Mouse (Mus musculus) embryonic stem cell, embryonic (primary cell): Measurements from ENCODE around the gene Tmc8.

Experiments used
- CTCF ChIA-PET, 4 experiments: fragments of 300-600 bp in 2 of 4; fragments of 350-600 bp in 2 of 4; sonication (Branson Sonifier 250); formaldehyde crosslinking; loops; one replicate each; lab custom pipeline; 2022; ENCODE audit warnings: inconsistent platforms in 2 of 4; lab: Charles Lee
- POLR2A ChIA-PET, 4 experiments: fragments of 300-600 bp in 2 of 4; fragments of 350-600 bp in 2 of 4; sonication (Branson Sonifier 250); formaldehyde crosslinking; loops; one replicate each; lab custom pipeline; 2022; ENCODE audit warnings: antibody characterized with exemption in 4 of 4, inconsistent platforms in 1 of 4; lab: Charles Lee

Gene Tmc8

GRCm38 (mm10) chr11:117821868-117822267, 40.0 kb downstream of the Tmc8 start:
- POLR2A ChIA-PET, result interaction anchor here in 2 of 4 experiments (1.0 to 5.0 kb wide), 5 partner anchors 10 to 83 kb away, joined by 3 to 24 read pairs (median 4); partner anchors contain the start of genes Gm20708 (in 1 of the 2) and Syngr2 (in 1 of the 2)
- CTCF ChIA-PET, result interaction anchor here in 2 of 4 experiments (0.7 to 1.1 kb wide), 2 partner anchors 13 to 32 kb away, joined by 3 read pairs; no protein-coding TSS in a partner anchor

- ChIA-PET CTCF (interaction anchor here in 2 of 4 experiments (0.6 to 4.2 kb wide), 3 partner anchors 9 to 245 kb away, joined by 3 to 31 read pairs (median 8); no protein-coding TSS in a partner anchor), POLR2A (interaction anchor here in 2 of 4 experiments (0.6 to 1.5 kb wide), 4 partner anchors 9 to 411 kb away, joined by 3 to 6 read pairs (median 4); no protein-coding TSS in a partner anchor)
Observed at GRCm38 (mm10) chr11:117822728-117823241, 40.9 kb downstream of the Tmc8 start.

GRCm38 (mm10) chr11:117823411-117823810, 41.5 kb downstream of the Tmc8 start:
- POLR2A ChIA-PET, result interaction anchor here in 2 of 4 experiments (0.6 to 3.1 kb wide), 7 partner anchors 9 to 424 kb away, joined by 3 to 17 read pairs (median 4); no protein-coding TSS in a partner anchor

DNA sequence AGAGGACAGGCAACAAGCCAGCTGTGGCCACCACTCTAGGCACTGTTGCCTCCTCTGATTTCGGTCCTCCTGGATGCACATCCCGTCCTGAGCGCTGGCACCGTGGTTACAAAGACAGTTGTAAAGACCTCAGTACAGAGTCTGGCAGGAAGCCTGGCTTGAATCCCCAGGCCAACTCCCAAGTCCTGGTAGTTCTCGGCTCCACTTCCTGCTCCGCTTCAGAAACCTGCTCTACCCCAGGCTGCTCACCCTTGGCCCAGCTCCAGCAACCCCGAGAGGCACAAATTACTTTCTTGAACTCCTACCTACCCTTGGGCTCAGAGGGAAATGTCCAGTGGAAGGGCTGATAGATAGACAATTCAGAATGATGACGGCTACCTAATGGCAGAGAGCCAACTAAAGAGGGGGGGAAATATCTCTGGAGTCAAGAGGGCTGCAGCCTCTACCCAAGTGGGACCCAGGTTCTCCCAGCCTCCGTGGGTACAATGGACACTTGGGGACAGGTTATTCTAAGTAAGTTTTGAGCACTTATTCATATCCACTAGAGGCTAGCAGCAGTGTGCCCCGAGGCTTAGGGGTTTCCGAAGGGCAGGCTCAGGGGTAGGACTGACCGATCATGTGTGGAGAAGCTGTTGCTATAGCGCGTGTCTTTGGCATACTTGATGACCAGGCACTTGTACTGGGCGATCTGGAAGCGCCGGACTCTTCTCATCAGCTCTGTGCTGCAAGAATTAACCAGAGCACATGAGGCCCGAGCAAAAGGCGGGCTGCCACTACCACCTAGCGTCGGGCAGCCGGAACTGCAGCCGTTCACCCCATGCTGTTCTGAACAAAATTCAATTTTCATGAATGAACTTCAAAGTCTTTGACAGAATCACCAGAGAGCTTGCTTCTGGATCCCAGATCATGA, 42.4 kb downstream of the Tmc8 start:
- POLR2A ChIA-PET, result interaction anchor here (0.5 to 3.1 kb wide), 36 partner anchors 8 to 712 kb away, joined by 3 to 18 read pairs (median 4); partner anchors contain the start of genes Gm20708 (in 2 of the 4), Syngr2 (in 2 of the 4), Tnrc6c (in 2 of the 4) and Birc5 (in 1 of the 4)
- CTCF ChIA-PET, result interaction anchor here (0.5 to 4.2 kb wide), 50 partner anchors 8 to 440 kb away, joined by 3 to 31 read pairs (median 4); partner anchors contain the start of genes Gm20708 (in 2 of the 4), Syngr2 (in 2 of the 4), Tmc6 (in 2 of the 4) and Tmc8 (in 2 of the 4)

More at GRCm38 (mm10) chr11:117823411-117823810, 41.5 kb downstream of the Tmc8 start:
- CTCF ChIA-PET, result interaction anchor here in 3 of 4 experiments (0.6 to 4.2 kb wide), 5 partner anchors 9 to 246 kb away, joined by 3 to 31 read pairs (median 8); partner anchors contain the start of genes Gm20708 (in 2 of the 3) and Syngr2 (in 2 of the 3)

GRCm38 (mm10) chr11:117825333-117826101, 43.6 kb downstream of the Tmc8 start, which contains the start of the genes Afmid and Tk1:
Afmid (plus strand) TSS chr11:117825924.
Tk1 (minus strand) TSS chr11:117826092.
- ChIA-PET CTCF (interaction anchor here (0.5 to 4.2 kb wide), 47 partner anchors 9 to 1254 kb away, joined by 3 to 31 read pairs (median 4); partner anchors contain the start of genes Tmc6 (in 2 of the 4), Tmc8 (in 2 of the 4), Gm20708 (in 1 of the 4) and Syngr2 (in 1 of the 4)), POLR2A (interaction anchor here (0.6 to 3.1 kb wide), 51 partner anchors 9 to 545 kb away, joined by 3 to 18 read pairs (median 4); partner anchors contain the start of genes Gm20708 (in 3 of the 4), Syngr2 (in 3 of the 4), 6030468B19Rik (in 2 of the 4) and Birc5 (in 2 of the 4))

- CTCF ChIA-PET, result interaction anchor here (0.5 to 4.2 kb wide), 25 partner anchors 10 to 1254 kb away, joined by 3 to 31 read pairs (median 3); partner anchors contain the start of genes Gm20708 (in 1 of the 4) and Syngr2 (in 1 of the 4)
- POLR2A ChIA-PET, result interaction anchor here (0.7 to 3.1 kb wide), 43 partner anchors 9 to 546 kb away, joined by 3 to 18 read pairs (median 4); partner anchors contain the start of genes Gm20708 (in 3 of the 4), Syngr2 (in 3 of the 4), Birc5 (in 2 of the 4) and Tnrc6c (in 2 of the 4)
Observed at GRCm38 (mm10) chr11:117826164-117826563, 44.3 kb downstream of the Tmc8 start.

DNA sequence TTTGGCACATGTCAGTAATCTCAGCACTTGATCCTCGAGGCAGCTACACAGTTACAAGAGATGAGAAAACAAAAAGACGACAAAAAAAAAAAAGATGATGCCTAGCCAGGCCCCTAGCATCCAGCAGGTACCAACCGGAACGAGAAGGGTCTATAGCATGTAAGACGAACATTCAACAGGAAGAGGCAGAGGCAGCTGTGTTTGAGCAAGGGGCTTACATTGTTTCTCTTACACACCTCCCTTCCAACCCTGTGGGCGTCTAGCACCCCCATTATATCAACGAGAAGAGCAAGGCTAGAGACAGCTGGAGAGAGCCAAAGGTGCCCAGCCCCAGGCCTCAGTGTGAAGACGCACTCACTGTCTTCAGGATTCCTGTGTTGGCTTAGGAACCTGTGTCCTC, 45.0 kb downstream of the Tmc8 start:
- POLR2A ChIA-PET, result interaction anchor here in 3 of 4 experiments (0.6 to 2.9 kb wide), 19 partner anchors 8 to 137 kb away, joined by 3 to 18 read pairs (median 4); partner anchors contain the start of genes Birc5 (in 2 of the 3) and 6030468B19Rik (in 1 of the 3)

DNA sequence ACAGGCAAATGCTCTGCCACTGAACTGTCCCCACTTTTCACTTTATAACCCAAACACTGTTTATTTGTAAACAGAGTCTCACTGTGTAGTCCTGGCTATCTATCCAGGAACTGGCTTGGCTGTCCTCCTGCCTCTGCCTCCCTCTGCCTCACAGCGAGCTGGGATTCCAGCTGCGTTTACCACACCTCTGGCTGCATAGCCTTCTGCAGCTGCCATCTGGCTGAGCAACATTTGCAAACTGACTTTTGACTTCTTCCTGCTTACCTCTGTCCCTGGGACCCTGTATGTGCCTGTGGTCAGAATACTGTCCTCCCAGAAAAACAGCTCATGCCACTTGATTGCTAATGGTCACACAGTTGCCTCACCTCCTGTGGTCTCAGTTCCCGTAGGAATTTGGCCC, 45.5 kb downstream of the Tmc8 start:
- ChIA-PET CTCF (interaction anchor here in 2 of 4 experiments (0.5 to 2.0 kb wide), 5 partner anchors 36 to 351 kb away, joined by 3 to 10 read pairs (median 3); no protein-coding TSS in a partner anchor), POLR2A (interaction anchor here in 3 of 4 experiments (0.5 to 2.3 kb wide), 15 partner anchors 9 to 918 kb away, joined by 3 to 7 read pairs (median 4); partner anchors contain the start of genes Birc5 (in 1 of the 3), Gm20708 (in 1 of the 3) and Syngr2 (in 1 of the 3))

More for the DNA sequence above, 45.0 kb downstream of the Tmc8 start:
- CTCF ChIA-PET, result interaction anchor here in 2 of 4 experiments (0.7 to 1.3 kb wide), 2 partner anchors 52 to 379 kb away, joined by 3 read pairs; no protein-coding TSS in a partner anchor

- POLR2A ChIA-PET, result interaction anchor here in 3 of 4 experiments (0.5 to 2.3 kb wide), 11 partner anchors 10 to 141 kb away, joined by 3 to 8 read pairs (median 4); partner anchors contain the start of genes Birc5 (in 1 of the 3), Gm20708 (in 1 of the 3) and Syngr2 (in 1 of the 3)
- CTCF ChIA-PET, result interaction anchor here in 3 of 4 experiments (0.5 to 2.0 kb wide), 4 partner anchors 32 to 51 kb away, joined by 3 to 10 read pairs (median 4); no protein-coding TSS in a partner anchor
Observed at GRCm38 (mm10) chr11:117828149-117828887, 46.4 kb downstream of the Tmc8 start.

GRCm38 (mm10) chr11:117828888-117829604, 47.2 kb downstream of the Tmc8 start:
- POLR2A ChIA-PET, result interaction anchor here in 3 of 4 experiments (0.5 to 2.3 kb wide), 8 partner anchors 10 to 419 kb away, joined by 3 to 7 read pairs (median 3); partner anchors contain the start of genes Gm20708 (in 2 of the 3) and Syngr2 (in 2 of the 3)
- CTCF ChIA-PET, result interaction anchor here in 1 of 4 experiments (2.0 kb wide), 1 partner anchor 38 kb away, joined by 10 read pairs; no protein-coding TSS in a partner anchor

GRCm38 (mm10) chr11:117829671-117830215, 47.9 kb downstream of the Tmc8 start:
- ChIA-PET CTCF (no interaction called here), POLR2A (interaction anchor here in 2 of 4 experiments (0.7 to 1.4 kb wide), 4 partner anchors 11 to 28 kb away, joined by 3 read pairs; partner anchors contain the start of genes Gm20708 (in 1 of the 2) and Syngr2 (in 1 of the 2))

DNA sequence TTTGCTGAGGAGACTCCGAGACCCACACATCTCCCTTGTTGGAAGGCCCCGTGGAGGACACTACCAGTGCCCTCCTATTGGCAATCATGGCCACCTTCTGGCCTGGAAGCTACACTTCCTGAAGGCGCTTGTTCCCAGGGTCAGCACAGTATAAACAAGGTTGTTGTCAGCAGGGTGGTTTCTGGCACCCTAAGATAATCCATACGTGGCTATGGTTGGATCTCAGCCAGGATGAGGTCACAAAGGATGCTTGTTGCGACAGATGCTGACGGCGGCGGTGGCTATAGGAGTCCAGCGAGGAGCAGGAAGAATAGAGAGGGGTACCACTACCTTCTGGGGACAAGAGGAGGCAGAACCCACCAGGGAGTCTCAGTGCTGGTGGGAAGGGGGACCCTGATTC, 48.5 kb downstream of the Tmc8 start:
- CTCF ChIA-PET, result no interaction called here
- POLR2A ChIA-PET, result interaction anchor here in 2 of 4 experiments (0.7 to 1.4 kb wide), 3 partner anchors 14 to 27 kb away, joined by 3 read pairs; partner anchors contain the start of genes Gm20708 (in 1 of the 2) and Syngr2 (in 1 of the 2)

DNA sequence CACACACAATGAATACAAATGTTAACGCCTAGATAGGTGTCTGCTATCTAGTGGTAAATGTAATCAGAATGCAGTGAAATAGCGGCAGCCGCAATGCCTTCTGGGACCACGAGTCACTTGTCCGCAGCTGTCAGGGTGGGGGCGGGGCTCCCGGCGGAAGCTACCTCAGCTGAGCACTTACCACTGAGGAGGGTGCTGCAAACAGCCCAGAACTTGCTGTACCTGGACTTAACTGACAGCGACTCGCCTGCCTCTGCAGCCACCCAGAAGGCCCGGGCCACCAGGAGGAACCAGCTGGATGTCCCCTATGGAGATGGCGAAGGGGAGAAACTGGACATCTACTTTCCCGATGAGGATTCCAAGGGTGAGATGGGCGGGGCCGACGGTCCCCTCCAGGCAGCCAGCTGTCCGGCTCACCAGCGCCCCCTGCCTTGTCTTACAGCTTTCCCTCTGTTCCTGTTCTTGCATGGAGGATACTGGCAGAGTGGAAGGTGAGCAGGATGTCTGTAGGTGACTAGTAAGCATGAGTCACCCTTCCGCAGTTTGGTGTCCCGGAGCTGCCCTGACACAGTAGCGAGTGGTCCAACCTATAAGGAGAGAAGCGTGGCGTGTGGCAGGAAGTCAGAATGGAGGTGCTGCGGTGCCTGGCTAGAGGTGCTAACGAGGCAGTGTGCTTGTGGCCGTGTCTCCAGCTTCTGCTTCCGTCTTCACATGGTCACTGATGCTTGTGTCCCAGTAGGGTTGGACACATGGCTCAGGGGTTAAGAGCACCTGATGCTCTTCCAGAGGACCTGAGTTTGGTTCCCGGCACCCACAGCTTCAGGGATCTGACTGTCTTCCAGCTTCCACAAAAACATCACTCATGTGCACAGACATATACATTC, 50.5 kb downstream of the Tmc8 start:
- ChIA-PET CTCF (interaction anchor here (0.5 to 2.4 kb wide), 64 partner anchors 9 to 718 kb away, joined by 3 to 21 read pairs (median 3); partner anchors contain the start of genes Birc5 (in 3 of the 4), Tnrc6c (in 2 of the 4), 6030468B19Rik (in 1 of the 4) and Gm20708 (in 1 of the 4)), POLR2A (interaction anchor here (0.5 to 6.0 kb wide), 56 partner anchors 9 to 1187 kb away, joined by 3 to 37 read pairs (median 3); partner anchors contain the start of genes Birc5 (in 4 of the 4), Tmc6 (in 3 of the 4), Tmc8 (in 3 of the 4) and Tnrc6c (in 3 of the 4))
